Mouse (Mus musculus): Measurements from ENCODE around the gene Klk1b8.

DNA sequence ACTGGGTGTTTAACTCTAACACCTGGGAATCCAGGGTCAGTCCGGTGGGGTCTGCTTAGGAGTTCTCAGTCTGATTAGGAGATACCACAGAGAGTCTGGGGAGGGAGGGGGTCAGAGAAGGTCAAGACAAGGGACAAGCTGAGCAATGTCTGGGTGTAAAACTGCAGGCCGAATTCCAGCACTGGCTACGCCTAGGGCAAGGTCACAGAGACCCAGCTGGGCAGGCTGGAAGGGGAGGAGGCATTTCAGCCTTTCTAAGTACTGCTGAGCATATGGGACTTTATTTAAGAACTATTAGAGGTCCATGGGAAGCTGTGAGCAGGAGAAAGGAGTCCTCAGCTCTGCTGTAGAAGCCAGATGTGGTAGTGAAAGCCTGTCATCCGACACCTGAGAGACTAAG, 18.1 kb upstream of the Klk1b8 start:
- no peak for TF ChIP-seq CTCF (IDR thresholded peaks at IDR 0.05)
- TF ChIP-seq EP300 (IDR thresholded peaks at IDR 0.05; ENCODE audit: insufficient read depth, low read depth, low read length), result no peak
- TF ChIP-seq POLR2A (IDR thresholded peaks at IDR 0.05; ENCODE audit: insufficient read depth, low read depth, low read length), result no peak
